10 mouse cellular contexts compared by ENCODE assay signal in genomic region chr16:35874416-35874815, GRCm38 (mm10). TPM values are rescaled to one million over a fixed set of nuclear protein-coding genes. Genes with fewer than 3 reads are reported as not detected.
DNase-seq lines count a peak whose midpoint lies in the region; ATAC-seq and TF ChIP-seq lines count a peak whose summit lies in the region.
"Had no signal": no experiment of that assay in that cellular context is flagged by ENCODE, and none has a peak within 500 bp of the region (broad histone marks: within the 10 kb centered on the region; RNA-seq: fewer than 3 reads in every experiment).

No protein-coding gene starts in this region.

- H3K4me2 ChIP-seq in forebrain, postnatal 0 days (ENCODE audit: low read depth), result no peak overlapping the region
- H3K4me2 ChIP-seq in forebrain, embryonic 13.5 days, result no peak overlapping the region
- no peak overlapping the region for H3K4me2 ChIP-seq in lung, postnatal 0 days (replicated peaks; ENCODE audit: low read depth, low read length)
- H3K4me2 ChIP-seq: heart, embryonic 15.5 days; neural tube, embryonic 12.5 days had no signal

- H3K4me1 ChIP-seq in forebrain, postnatal 0 days (ENCODE audit: insufficient read depth), result no peaks in the 10 kb centered on the region; the same call in 1 of the 2 replicates
- H3K4me1 ChIP-seq in forebrain, embryonic 13.5 days, result peaks cover 16% of the 10 kb centered on the region
- H3K4me1 ChIP-seq in lung, postnatal 0 days (ENCODE audit: insufficient read depth, low read depth, low read length), result peaks cover 6% of the 10 kb centered on the region; the same call in 1 of the 2 replicates
- H3K4me1 ChIP-seq in thymus, adult 2 months (replicated peaks; ENCODE audit: control insufficient read depth, insufficient read depth, low read length), result peaks cover 18% of the 10 kb centered on the region

- H3K27me3 ChIP-seq in forebrain, postnatal 0 days (ENCODE audit: insufficient read depth, low read length), result peaks cover 10% of the 10 kb centered on the region
- H3K27me3 ChIP-seq in forebrain, embryonic 13.5 days, result peaks cover 33% of the 10 kb centered on the region
- no peaks in the 10 kb centered on the region for H3K27me3 ChIP-seq in lung, postnatal 0 days (replicated peaks; ENCODE audit: insufficient read depth, low read length)
- no peaks in the 10 kb centered on the region for H3K27me3 ChIP-seq in thymus, adult 2 months (ENCODE audit: control insufficient read depth, insufficient read depth, low read length)

- no peak overlapping the region for H3K4me3 ChIP-seq in forebrain, postnatal 0 days (ENCODE audit: low read depth, low read length)
- no peak overlapping the region for H3K4me3 ChIP-seq in forebrain, embryonic 13.5 days
- H3K4me3 ChIP-seq in lung, postnatal 0 days (ENCODE audit: low read depth, low read length), result no peak overlapping the region
- no peak overlapping the region for H3K4me3 ChIP-seq in thymus, adult 2 months (ENCODE audit: control insufficient read depth, insufficient read depth, low read length)
- H3K4me3 ChIP-seq: heart, embryonic 15.5 days; neural tube, embryonic 12.5 days had no signal

- no peaks in the 10 kb centered on the region for H3K9me3 ChIP-seq in forebrain, postnatal 0 days (ENCODE audit: low read length)
- peaks cover 5% of the 10 kb centered on the region; the same call in 1 of the 2 replicates for H3K9me3 ChIP-seq in forebrain, embryonic 13.5 days (replicated peaks)
- no peaks in the 10 kb centered on the region for H3K9me3 ChIP-seq in lung, postnatal 0 days (ENCODE audit: low read length)
- H3K9me3 ChIP-seq: heart, embryonic 15.5 days; neural tube, embryonic 12.5 days had no signal

- 29% methylated on average over 3 of the region's 3 CpGs for WGBS in forebrain, postnatal 0 days
- WGBS in forebrain, embryonic 13.5 days, result 30% methylated on average over 3 of the region's 3 CpGs
- 28% methylated on average over 3 of the region's 3 CpGs for WGBS in lung, postnatal 0 days
- 28% methylated on average over 3 of the region's 3 CpGs for WGBS in thymus, adult 2 months

- ATAC-seq in forebrain, postnatal 0 days, result no peak
- no peak for ATAC-seq in forebrain, embryonic 13.5 days
- peak; percentile 59; the same call in 1 of the 2 replicates for ATAC-seq in lung, postnatal 0 days

- TF ChIP-seq POLR2A in thymus, adult 2 months (IDR thresholded peaks at IDR 0.05; ENCODE audit: control insufficient read depth, extremely low read depth, insufficient read depth, low read length, poor library complexity), result no peak

- H3K9ac ChIP-seq in forebrain, postnatal 0 days, result no peak overlapping the region
- H3K9ac ChIP-seq in forebrain, embryonic 13.5 days, result no peak overlapping the region
- no peak overlapping the region for H3K9ac ChIP-seq in lung, postnatal 0 days (replicated peaks; ENCODE audit: low read depth)
- H3K9ac ChIP-seq: heart, embryonic 15.5 days; neural tube, embryonic 12.5 days had no signal

- TF ChIP-seq EP300 in lung, postnatal 0 days (IDR thresholded peaks at IDR 0.05), result no peak

- no peak overlapping the region for H3K27ac ChIP-seq in forebrain, postnatal 0 days (ENCODE audit: low read depth, low read length)
- H3K27ac ChIP-seq in forebrain, embryonic 13.5 days, result no peak overlapping the region
- no peak overlapping the region for H3K27ac ChIP-seq in lung, postnatal 0 days (ENCODE audit: low read length)
- no peak overlapping the region for H3K27ac ChIP-seq in thymus, adult 2 months (ENCODE audit: control insufficient read depth, insufficient read depth, low read length)
- H3K27ac ChIP-seq: heart, embryonic 15.5 days; neural tube, embryonic 12.5 days had no signal

- no peak for DNase-seq in forebrain, postnatal 0 days
- DNase-seq in urinary bladder, postnatal 25 days (ENCODE audit: low spot score), result peak; percentile 60
- no peak for DNase-seq in urinary bladder, postnatal 4 days (ENCODE audit: low spot score in 2 of 2)
- peak; percentile 39 for DNase-seq in embryo, embryonic 10.5 days (ENCODE audit: low spot score)
- DNase-seq in kidney, postnatal 10 days, result peak; percentile 83
- DNase-seq in lung, postnatal 0 days (ENCODE audit: low spot score), result peak; percentile 70
- DNase-seq in thymus, adult 2 months, result peak; percentile 69

- peak; percentile 40 for TF ChIP-seq CTCF in forebrain, postnatal 0 days (IDR thresholded peaks at IDR 0.05; ENCODE audit: low read depth)
- TF ChIP-seq CTCF in lung, postnatal 0 days (IDR thresholded peaks at IDR 0.05), result peak; percentile 82
- TF ChIP-seq CTCF in thymus, adult 2 months (IDR thresholded peaks at IDR 0.05; ENCODE audit: borderline replicate concordance, control insufficient read depth, extremely low read depth, insufficient read depth, low read length, poor library complexity), result no peak

- H3K36me3 ChIP-seq in forebrain, postnatal 0 days (ENCODE audit: insufficient read depth), result no peaks in the 10 kb centered on the region
- no peaks in the 10 kb centered on the region for H3K36me3 ChIP-seq in forebrain, embryonic 13.5 days (ENCODE audit: poor library complexity, severe bottlenecking)
- H3K36me3 ChIP-seq in lung, postnatal 0 days (ENCODE audit: insufficient read depth, low read length), result no peaks in the 10 kb centered on the region
- H3K36me3 ChIP-seq in thymus, adult 2 months (ENCODE audit: control insufficient read depth, insufficient read depth, low read length), result no peaks in the 10 kb centered on the region
- H3K36me3 ChIP-seq: heart, embryonic 15.5 days; neural tube, embryonic 12.5 days had no signal

RNA-seq across cellular contexts. Expression of gene Parp14, which starts 3.1 kb away (rescaled TPM):
- total RNA-seq in forebrain, postnatal 0 days (2014; rRNA removed), result 0.95 and 1.7 TPM in 2 replicates
- 0.13 and 0.33 TPM in 2 replicates for polyA plus RNA-seq in forebrain, postnatal 0 days (2015; fragmentation: Nextera tagmentation; extraction: Ambion mirVana)
- polyA plus RNA-seq in forebrain, embryonic 13.5 days (2015; fragmentation: Nextera tagmentation; extraction: Ambion mirVana), result 0.14 and 0.35 TPM in 2 replicates
- polyA plus RNA-seq in lung, postnatal 0 days (2015; fragmentation: Nextera tagmentation; extraction: Ambion mirVana), result 2.9 and 3.8 TPM in 2 replicates
- 9.3 and 10.5 TPM in 2 replicates for polyA plus RNA-seq in thymus, adult 2 months (2012; rRNA removed)

Comparison
In these comparisons a context has a peak if more than half of its experiments do, and no peak if none do; other contexts are left out.
1. DNase-seq: peak in urinary bladder, postnatal 25 days (single experiment), embryo, embryonic 10.5 days (single experiment), kidney, postnatal 10 days (single experiment), lung, postnatal 0 days (single experiment) and thymus, adult 2 months (single experiment); none in forebrain, postnatal 0 days (single experiment) and urinary bladder, postnatal 4 days (0 of 2).